Mouse (Mus musculus) heart, adult 8-10 months (tissue): ENCODE results near the gene Macrod2. TPM values are rescaled to one million over a fixed set of nuclear protein-coding genes. Genes with fewer than 3 reads are reported as not detected.

Source experiments
- DNase-seq: peaks from one replicate; pipeline ENCODE4 v3.0.0; 2022; ENCODE audit warnings: low spot score
- total RNA-seq, 4 experiments: library from RNA; stranded (reverse); gene quantifications; 2 replicates each; pipeline ENCODE4 v1.2.4; 2022

Gene Macrod2
- total RNA-seq, 4 experiments from 2014 or later: 7.0 to 9.1 (median 8.7) TPM

DNA sequence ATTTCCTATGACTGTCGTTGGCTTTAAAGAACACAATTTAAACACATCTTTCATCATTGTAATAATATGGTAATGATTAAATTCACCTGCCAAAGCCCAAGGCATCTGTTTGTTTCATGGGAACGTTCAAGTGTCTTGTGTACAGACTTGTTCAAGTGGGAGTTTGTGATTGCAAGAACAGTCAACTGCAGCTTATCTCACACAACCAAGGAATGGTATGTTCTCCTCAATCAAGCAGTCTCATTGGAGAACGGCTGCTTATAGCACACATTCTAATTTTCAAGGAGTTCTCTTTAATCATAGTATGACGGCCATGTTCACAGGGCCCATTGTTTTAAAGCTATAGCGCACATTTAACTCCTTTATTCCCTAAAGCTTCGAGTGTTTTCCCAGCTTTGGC lies 904.1 kb downstream of the Macrod2 start:
- DNase-seq: no peak

DNA sequence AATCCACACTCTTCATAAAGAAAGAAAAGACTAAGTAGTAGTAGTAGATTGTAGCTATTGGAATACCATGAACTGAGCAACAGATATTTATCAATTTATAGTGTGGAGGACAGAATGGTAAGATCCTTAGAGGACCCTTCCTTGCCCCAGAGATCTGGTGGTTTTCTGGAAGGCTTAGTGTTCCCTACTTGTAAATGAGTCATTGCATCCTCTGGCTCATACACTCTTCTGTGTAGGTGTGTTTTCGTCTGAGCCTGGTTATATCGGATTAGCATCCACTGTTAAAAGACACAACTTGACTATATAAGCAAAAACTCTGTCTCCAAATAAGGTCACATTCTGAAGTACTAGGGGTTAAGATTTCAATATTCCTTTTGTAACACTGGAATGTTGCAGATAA lies 905.9 kb downstream of the Macrod2 start:
- no peak for DNase-seq

DNA sequence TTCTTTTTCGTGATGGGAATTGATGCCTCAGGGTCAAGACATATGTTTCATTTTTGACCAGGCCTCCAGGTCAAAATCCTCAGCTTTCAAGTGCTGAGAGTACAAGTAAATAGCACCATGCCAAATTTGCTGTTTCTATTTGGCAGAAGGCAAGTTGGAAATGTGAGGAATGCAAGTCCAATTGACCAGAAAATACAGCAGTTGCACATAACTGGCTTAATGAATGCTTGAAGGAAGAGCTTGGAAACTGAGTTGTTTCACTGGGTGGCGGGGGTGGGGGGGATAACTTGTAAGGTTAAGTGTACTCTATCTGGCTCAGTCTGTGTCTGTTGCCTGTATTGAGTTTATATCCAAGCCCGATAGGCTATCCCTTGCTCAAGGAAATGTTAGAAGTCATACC lies 913.3 kb downstream of the Macrod2 start:
- no peak for DNase-seq

DNA sequence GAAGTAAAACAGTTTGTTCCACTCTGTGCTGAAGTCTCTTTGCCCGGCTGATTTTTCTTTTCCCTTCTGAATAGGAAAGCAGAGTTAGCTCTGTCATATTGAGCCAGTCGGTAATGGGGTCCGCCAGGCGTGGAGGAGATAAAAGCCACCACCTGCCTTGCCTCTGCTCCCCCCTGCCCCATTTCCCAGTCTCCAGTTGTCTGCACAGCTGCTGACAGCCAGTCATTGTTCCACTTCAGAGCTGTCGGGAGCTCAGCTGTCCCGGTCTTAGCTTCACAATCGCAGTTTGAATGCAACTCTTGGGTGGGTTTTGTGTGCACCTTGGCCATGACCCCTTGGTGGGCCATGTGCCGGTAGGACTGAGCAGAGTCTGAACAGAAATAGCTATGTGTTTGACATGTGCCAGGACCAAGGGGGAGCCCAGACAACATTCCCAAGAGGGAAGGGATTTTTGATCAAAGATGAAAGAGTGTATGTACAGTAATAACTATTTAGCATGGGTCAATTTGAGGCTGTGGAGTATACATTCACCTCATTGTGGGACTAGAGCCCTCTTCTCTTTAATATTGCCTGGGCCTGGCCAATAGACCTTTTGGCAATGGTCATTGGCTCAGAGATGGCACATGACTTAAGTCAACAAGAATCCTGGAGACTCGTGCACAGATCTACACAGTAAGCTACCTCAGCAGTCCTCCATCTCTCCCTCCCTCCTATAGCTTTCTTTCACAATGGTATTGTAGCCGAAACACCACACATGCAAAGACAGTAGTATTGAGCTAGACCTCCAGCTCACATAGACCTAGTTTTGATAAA lies 917.2 kb downstream of the Macrod2 start:
- no peak for DNase-seq

DNA sequence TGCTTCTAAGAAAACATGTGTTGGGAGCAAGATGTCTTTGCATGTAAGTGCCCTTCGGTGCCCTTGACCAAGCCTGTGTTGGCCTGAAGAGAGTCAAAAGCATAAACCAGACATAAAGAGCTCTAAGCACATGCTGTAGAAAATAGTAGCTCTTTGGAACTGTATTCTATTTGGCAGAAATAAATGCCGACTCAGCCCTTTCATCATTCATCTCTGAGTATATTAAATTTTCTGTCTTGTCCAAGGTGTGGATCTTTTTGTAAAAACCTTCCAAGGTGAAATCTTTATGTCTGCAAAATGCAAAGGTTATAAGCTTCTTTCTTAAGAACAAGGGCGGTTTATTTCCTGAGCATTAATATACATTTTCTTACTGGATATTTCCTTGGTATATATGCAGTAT lies 920.2 kb downstream of the Macrod2 start:
- no peak for DNase-seq

DNA sequence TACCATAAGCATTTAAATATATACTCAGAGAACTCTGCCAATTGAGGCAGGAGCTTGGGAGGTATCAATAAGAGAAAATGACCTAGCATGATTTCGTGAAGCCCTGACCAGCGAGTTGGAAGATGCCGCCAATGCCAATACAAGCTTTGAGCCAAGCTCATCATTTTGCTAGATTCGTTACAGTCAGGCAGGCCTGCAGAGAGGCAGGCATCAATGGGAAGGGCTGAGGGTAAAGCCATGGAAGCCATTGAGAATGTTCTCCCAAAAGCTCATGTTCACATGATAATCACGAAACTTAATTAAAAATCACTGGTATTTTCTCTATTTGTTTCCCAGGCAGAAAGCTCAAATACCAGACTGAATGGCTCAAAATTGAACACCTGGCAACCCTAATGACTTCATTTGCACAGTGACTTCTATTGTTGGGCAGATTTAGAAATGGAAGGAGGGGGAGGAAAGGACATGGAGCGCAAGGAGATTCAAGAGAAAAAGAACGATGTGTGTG lies 928.9 kb downstream of the Macrod2 start:
- DNase-seq: no peak

DNA sequence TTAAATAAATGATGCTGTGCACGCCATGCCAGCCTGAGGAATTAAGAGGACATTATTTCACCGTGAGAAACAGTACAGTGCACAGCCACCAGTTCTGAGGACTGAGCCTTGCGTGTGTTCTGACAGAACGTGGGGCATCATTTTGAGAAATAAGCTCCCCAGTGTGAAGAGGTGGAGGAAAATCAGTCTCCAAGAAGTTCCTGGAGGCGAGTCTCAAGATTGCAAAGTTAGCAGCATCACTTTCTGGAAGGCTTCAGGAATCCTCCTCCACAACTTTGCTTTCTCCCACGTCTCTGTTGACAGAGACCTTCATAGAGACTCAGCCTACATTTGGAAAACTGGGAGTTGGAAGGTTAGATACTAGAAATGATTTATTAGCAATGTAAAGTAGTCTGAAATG lies 932.2 kb downstream of the Macrod2 start:
- DNase-seq: no peak

DNA sequence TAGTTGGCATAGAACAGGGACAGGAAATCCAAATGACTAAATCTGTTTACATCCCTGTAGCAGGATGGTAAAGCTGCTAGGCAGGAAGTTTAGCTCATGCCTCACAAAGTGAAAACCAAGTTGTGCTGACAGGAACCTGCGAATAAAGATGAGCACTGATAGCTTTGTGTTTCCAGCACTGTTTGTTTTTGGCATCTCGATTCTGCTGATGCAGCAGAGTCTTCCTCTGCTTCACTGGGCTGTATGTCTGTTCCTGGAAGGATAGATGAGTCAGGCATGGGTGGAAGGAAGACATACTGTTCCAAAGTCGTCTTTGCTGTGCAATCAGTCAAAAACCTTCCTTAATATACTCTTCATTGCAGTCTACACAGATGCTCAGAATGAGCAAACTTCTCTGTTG lies 942.6 kb downstream of the Macrod2 start:
- no peak for DNase-seq

DNA sequence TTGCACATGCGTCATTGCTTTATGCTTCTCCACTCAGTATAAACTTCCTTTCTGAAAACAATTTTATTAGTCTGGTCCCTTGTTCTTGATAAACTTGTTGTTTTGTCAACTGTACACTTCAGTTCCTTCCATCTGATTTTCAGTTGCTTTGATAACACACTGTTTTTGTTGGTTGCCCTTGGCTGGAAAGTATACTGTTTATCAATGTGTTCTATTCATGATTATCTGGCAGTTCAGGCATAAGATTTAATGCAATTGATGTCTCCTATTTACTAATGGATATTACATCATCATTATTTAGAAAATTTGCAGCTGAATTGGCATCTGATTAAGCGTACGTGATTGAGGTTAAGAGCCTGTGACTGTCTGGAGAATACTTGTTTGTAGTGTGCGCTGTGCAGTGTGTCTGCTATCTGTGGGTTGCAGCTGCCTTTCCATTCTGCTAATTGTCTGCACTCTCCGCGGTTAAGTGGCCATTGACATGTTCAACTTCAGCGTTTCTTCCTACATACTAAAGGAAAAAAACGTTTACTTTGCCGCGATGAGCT lies 949.0 kb downstream of the Macrod2 start:
- DNase-seq: no peak

DNA sequence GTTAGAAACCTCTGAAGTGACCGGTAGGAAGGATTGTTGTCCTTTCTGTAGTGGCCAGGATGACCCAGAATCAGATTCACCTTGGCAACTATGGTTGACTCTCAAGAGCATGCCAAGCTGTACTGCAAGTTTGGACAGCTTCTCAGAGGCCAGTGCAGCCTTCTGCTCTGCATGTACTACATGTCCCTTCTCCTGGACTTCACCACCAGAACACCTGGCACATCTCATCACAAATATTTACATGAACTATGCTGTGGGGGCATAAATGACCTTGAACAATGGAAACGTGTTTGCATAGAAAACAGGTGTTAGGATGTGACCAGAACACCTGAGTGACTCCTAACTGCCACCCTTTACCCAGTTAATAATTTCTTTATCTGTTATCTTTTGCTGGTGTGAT lies 957.5 kb downstream of the Macrod2 start:
- DNase-seq: no peak

DNA sequence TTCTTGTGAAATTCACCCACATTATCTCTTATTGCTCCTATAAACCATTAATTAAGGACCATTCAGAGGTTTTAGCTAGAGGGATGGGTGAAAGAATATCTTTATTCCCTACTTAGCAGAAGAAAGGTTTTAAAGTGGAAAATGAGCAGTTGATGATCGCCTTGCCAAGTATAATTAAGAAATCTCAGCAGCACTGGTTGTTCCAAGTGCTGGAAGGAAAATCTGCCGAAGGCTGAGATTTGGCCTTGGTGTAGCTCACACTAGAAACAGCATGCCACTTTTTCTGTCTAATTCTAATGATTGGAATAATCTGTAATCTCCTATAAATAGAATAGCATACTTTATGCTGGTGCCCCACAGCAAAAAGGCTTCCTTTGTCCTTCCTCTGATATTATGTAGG lies 993.5 kb downstream of the Macrod2 start:
- no peak for DNase-seq

DNA sequence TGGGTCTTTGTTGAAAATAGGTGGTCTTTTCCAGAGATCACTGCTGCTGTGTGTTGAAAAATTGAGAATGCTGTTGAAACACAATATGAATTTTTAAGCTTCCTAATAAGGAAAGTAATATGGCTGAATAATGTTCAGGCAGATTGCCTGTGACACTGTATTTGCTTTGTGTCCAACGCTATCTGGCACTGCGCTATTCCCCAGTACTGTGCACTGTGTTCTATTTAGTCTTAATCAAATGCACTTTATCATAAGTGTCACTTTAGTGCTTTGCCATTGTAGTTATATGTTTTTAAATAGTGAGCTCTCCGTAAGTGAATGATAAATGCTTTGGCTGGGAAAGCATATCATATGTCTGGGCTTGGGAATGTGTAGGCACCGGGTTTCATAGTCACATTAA lies 996.1 kb downstream of the Macrod2 start:
- DNase-seq: no peak

DNA sequence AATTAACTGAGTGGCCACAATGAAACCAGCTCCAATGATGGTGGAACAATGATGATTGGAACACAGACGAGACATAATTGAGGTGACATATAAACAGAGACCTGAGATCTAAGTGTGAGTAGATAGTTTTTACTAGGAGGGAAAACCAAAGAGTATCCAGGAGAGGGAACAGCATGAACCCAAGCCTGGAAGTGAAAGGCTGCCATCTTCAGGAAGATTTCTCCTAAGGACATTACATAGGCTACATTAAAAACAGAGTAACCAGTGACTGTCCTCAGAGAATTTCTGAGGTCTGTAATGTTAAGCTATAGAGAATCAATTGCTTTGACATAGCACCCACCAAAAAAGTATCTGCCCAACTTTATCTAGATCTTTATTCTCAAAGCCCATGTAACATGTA lies 999.7 kb downstream of the Macrod2 start:
- DNase-seq: no peak

DNA sequence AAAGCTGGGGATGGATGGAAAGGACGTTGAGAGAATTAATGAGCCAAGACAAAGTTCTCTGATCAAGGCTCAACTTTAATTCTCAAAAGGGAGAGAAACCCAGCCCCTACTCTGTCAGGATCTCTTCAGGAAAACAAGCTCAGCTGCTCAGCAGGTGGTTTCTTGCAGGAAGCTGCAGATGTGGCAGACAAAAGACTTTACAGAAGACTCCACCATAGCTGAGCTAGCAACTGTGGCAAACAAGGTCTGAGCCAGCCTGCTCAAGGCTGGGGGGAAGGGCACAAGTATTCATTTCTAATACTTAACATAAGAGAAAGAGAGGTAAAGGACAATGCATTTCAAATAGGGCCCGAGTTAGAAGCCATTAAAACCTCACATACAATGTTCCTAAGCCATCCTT lies 1013.7 kb downstream of the Macrod2 start:
- no peak for DNase-seq

DNA sequence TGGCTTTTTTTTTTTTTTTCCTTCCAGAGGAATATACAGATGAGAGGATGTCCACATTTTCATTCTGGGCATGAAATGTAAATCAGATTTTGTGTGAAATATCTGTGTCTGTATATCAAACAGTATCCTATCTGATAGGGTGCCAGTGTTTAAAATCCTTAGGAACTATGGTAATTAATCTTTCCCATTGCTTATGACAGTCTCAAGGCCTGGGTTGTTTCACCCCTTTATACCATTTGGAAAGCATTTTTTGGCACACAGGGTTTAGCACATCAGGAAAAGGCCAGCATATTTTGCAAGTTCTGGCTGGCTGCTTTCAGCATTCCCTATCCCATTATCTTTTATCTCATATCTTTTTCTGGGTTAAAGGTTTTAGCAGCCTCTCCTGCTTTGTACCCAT lies 1021.3 kb downstream of the Macrod2 start:
- DNase-seq: no peak

DNA sequence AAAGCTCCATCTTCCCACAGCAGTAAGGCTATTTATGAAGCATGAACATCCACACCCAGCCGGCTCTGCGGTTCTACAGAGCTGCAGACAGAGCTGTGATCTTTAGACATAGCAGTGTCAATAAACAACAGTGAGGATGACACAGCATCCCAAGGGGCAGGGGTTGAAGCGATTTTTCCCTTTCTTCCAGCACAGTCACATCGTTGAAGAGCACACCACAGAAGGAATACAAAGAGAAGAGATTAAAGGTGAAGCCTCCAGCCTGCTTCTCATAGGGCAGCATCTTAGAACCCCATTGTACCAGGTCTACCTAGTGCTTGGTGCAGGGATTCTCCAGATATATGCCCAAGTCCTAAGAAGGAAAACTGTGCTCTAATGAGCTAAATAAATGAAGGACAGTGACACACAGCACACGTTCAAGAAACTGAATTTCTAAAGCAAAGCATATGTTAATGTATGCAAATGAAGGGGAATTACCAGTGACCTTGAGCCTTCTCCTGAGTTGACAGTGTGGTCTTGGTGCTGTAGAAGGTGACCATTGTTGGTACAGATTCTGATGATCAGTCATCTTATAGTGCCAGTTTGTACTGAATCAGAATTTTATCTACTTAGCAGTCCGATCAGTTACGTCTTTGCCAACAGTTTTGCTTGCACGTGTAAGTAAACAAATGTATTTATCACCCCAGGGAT lies 1021.9 kb downstream of the Macrod2 start:
- DNase-seq: no peak

DNA sequence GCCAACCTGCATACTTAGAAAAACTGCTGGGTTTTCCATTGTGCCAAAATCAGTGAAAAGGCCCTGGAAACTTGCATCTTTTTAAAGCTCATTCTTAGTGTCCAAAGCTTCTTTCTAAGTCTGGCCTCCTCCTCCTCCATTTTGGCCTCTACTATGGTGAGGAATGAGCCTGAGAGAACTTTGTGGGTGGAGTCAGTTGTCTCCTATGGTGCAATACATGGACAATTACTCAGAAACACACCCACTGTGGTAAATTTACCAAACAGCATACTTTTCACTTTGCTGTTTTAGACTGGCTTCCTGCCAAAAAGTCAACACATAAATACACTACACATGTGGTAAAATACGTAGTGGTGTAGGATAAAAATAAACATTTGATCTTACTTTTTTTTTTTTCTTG lies 1024.7 kb downstream of the Macrod2 start:
- no peak for DNase-seq

DNA sequence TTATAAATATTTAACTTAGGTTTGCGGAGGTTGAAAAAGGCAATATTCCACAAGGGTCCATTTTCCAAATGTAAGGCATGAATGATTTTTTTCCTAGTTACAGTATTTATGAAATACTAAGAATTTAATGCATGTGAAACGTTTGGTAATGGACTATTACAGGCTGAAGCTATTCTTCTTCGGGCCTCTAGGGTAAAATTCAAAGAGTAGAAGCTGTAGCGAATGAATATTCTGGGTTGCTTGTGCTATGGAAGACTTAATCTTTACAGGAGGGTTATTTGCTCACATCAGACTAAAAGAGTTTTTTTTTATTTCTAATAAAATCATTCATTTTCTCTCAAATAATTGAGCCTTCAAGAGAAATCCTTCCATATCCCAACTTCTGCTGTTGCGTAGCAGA lies 1039.0 kb downstream of the Macrod2 start:
- DNase-seq: no peak

DNA sequence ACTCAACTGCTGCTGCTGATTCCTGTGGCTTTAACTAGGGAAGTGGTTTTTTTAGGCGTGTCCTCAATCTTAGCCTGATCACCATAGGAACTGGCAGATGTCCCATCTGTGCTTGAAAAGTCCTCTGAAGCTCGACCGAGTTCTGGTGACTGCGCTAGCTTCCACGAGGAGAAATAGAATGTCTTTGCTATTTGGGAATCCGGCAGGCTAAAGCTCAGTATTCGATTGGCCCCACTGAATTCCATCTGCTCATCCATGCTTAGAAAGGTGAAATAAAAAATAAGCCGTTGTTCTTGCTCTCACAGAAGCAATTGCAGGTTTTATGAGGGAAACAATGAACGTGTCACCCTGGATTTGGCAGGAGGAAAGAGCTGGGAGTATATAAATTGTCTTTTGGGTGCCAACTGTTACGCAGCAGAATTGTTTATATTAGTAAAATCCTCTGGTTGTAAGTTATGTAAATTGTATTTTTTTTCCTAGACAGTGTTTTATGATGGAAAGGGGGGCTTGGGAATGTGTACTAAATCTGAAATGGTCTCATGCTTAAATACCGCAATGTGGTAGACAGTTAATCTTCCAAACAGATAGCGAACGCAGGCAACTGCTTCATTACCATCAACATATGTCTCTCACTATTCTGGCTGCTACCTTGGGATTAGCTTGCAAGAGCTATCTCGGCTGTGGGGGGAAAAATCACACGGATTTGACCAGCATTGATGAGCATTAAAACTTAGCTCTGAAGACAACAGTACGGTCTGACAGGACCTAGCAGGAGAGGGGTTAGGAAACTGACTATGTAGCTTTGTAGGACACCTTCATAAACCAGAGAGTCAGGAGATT lies 1039.8 kb downstream of the Macrod2 start:
- no peak for DNase-seq

DNA sequence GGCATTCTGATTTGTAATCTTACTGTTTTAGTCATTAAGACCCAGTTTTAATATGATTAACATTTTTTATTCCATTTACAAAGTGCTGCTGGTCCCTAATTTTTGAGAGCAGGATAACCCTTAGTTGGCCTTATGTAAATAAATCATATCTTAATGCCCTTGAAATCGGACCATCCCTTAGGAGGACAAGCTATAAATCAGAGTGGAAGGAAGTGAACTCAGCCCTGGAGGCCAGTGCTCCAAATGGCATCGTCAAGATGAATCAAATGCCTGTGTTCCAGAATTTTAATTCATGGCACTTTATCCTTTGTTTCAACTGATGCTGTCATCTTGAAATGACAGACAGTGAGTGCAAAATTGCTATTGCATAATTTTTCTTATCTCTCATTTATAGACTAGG lies 1046.8 kb downstream of the Macrod2 start:
- no peak for DNase-seq

DNA sequence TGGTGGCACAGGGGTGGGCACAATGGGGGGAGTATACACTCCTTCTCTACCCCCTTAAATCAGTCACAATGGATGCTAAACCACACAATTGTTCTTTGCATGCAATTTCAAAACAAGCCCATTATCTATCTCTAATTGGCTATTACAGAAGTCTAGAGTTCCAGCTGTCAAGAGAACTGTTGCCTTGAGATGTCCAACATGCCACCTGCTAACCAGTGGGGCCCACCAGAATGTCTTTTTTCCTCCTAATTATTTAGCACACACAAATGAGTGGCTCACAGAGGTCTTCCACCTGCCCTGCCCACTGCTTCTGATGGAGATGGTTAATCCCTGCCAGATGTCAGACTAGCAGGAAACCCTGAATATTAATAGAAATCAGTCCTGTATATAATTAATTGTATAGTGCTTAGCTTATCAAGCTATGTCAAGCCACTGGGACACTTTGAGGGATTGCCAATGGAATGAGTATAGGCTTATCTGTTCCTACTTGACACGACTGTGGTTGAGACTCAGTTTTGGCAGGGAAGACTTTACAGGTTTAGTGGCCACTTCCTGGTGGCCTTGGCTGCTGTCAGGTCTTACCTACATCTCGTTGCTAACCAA lies 1054.1 kb downstream of the Macrod2 start:
- no peak for DNase-seq

DNA sequence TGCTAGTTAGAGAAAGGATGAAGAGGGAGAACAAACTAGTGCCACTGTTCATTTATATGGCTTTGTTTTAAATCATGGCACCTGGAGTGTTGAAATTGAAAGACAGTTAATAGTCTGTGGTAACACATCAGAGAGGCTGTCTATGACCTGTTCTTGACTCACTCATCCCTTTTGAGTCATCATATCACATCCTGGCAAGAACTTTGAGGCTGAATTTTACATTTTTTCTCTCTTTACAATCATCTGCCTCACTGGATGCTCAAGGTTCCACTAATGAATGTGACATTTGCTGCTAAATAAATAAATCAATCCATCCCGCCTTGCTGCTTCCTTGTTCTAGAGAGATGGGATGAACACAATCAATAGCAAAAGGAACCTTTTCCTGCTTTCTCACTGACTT lies 1068.8 kb downstream of the Macrod2 start:
- DNase-seq: no peak
